Mouse (Mus musculus) hindbrain, embryonic 11.5 days (tissue): ENCODE measurements at regions not wholly inside any gene's neighbourhood (a gene's known extent, or its start where the extent isn't known, plus 50 kb on each side); places are given as distances from the start of the nearest gene placed in this dataset.

ENCODE experiments used
- ATAC-seq: fragments of 200-750 bp; cut with Nextera tagmentation; 2 replicates; pipeline ENCODE4 v1.8.0; 2017; ENCODE audit warnings: mild to moderate bottlenecking, moderate TSS enrichment, moderate library complexity; ENCODE audit not compliant: low FRiP score
- DNase-seq: peaks from one replicate; pipeline ENCODE4 v3.0.0-alpha.2; 2015; ENCODE audit warnings: low spot score
- H3K27ac ChIP-seq: fragments of 300-500 bp; sonication (generic); 2 replicates; pipeline ENCODE4 v1.5.1; 2014; ENCODE audit warnings: mild to moderate bottlenecking, low read depth, low read length
- H3K27me3 ChIP-seq: fragments of 300-500 bp; sonication (generic); 2 replicates; pipeline ENCODE4 v1.6.1; 2014; ENCODE audit warnings: mild to moderate bottlenecking, low read length, moderate library complexity, mixed read lengths; ENCODE audit not compliant: control insufficient read depth, insufficient read depth
- H3K36me3 ChIP-seq: fragments of 300-500 bp; sonication (generic); 2 replicates; pipeline ENCODE4 v1.6.1; 2014; ENCODE audit warnings: mild to moderate bottlenecking, low read length, moderate library complexity, mixed read lengths; ENCODE audit not compliant: control insufficient read depth, insufficient read depth
- H3K4me1 ChIP-seq: fragments of 300-500 bp; sonication (generic); replicated peaks from 2 replicates; pipeline ENCODE4 v1.6.1; 2014; ENCODE audit warnings: low read length, mixed read lengths; ENCODE audit not compliant: control insufficient read depth, insufficient read depth
- H3K4me2 ChIP-seq: fragments of 300-500 bp; sonication (generic); replicated peaks from 2 replicates; pipeline ENCODE4 v1.6.1; 2014; ENCODE audit warnings: mild to moderate bottlenecking, low read depth, low read length
- H3K4me3 ChIP-seq: fragments of 300-500 bp; sonication (generic); 2 replicates; pipeline ENCODE4 v1.5.1; 2014; ENCODE audit warnings: low read depth, low read length
- H3K9ac ChIP-seq: fragments of 300-500 bp; sonication (generic); 2 replicates; pipeline ENCODE4 v1.6.1; 2014; ENCODE audit warnings: low read depth, low read length
- H3K9me3 ChIP-seq: fragments of 300-500 bp; sonication (generic); 2 replicates; pipeline ENCODE4 v1.6.1; 2016; ENCODE audit warnings: low read length; ENCODE audit not compliant: control insufficient read depth
- WGBS: fragments of 180-500 bp; shearing (Covaris S2); extraction: QIAGEN DNeasy Blood & Tissue Kit; methylation state at CpG from one replicate; pipeline ENCODE4 v1.1.7; 2014; 5-methylcytosine and 5-hydroxymethylcytosine counted together

DNA sequence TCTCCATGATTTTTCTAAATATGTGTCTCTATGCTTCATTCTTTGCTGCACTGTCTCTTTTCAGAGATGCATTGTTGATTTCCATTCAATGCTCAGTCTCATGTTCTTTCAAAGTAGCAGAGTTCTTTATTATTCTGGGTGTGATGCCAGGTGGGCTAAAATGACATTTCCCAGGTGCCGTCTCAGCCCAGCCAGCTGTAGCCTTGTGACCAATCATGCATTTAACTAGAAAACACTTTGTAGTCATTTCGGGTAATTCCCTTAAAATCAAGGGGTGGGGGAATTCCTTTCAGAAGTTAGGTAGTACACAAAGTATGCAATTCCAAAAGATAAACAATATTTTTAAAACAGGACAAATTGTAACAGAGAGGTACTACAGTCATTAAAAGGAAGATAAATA lies 70.2 kb upstream of the Slc13a1 start:
- no peak for ATAC-seq
- H3K9ac ChIP-seq, result no peak overlapping the region
- H3K4me3 ChIP-seq, result no peak overlapping the region
- no peak for DNase-seq
- no peaks in the 10 kb centered on the region for H3K4me1 ChIP-seq
- no peaks in the 10 kb centered on the region for H3K36me3 ChIP-seq
- H3K9me3 ChIP-seq, result no peaks in the 10 kb centered on the region
- WGBS, result 77% methylated on average over 2 of the region's 2 CpGs
- no peak overlapping the region for H3K27ac ChIP-seq
- H3K27me3 ChIP-seq, result no peaks in the 10 kb centered on the region
- H3K4me2 ChIP-seq, result no peak overlapping the region

DNA sequence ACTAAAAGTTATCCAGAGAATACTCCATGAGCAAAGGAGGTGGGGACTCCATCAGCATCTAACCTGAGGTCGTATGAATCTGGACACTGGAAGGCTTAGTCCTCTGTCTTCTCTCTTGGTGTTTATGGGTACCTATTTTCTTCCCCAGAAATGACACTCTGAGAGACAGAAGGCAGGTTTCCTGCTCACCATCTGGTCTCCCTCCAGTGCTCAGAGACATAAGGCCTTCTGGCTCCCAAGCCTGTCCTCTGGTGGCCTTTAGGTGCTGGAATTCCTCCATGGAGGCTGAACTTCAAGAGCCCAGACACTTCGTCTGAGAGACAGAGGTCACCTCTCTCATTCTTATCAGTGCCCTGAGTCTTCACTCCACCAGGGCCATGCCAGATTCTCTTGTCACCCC lies 65.7 kb upstream of the Slc13a1 start:
- Histone ChIP-seq H3K9me3 (no peaks in the 10 kb centered on the region), H3K36me3 (no peaks in the 10 kb centered on the region), H3K27me3 (no peaks in the 10 kb centered on the region), H3K4me1 (no peaks in the 10 kb centered on the region), H3K27ac (no peak overlapping the region), H3K9ac (no peak overlapping the region), H3K4me3 (no peak overlapping the region), H3K4me2 (no peak overlapping the region)
- no peak for ATAC-seq
- DNase-seq, result no peak
- WGBS, result 82% methylated on average over 2 of the region's 2 CpGs

DNA sequence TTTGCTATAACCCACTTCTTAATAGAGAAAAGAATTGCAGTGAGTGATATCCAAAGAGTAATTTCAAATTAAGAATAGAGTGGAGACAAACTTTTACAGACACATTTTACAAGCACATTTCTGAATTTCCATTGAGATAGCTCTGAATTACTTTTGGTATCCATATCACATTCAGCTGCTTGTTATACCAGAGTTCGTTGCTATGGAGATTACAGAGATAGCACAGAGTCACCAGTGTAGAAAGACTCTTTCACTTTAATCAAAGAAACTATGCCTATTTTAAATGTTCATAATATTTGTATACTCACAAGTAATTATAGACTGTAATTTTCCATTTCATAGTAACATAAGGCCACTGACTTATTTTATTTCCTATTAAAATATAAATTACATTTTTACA lies 52.7 kb upstream of the Slc13a1 start:
- no peaks in the 10 kb centered on the region for H3K9me3 ChIP-seq
- no peak overlapping the region for H3K4me3 ChIP-seq
- H3K4me2 ChIP-seq, result no peak overlapping the region
- no peaks in the 10 kb centered on the region for H3K36me3 ChIP-seq
- no peaks in the 10 kb centered on the region for H3K4me1 ChIP-seq
- ATAC-seq (no peak), DNase-seq (no peak)
- no peak overlapping the region for H3K27ac ChIP-seq
- no peaks in the 10 kb centered on the region for H3K27me3 ChIP-seq
- H3K9ac ChIP-seq, result no peak overlapping the region
- WGBS, result 88% methylated on average over 1 of the region's 1 CpGs

DNA sequence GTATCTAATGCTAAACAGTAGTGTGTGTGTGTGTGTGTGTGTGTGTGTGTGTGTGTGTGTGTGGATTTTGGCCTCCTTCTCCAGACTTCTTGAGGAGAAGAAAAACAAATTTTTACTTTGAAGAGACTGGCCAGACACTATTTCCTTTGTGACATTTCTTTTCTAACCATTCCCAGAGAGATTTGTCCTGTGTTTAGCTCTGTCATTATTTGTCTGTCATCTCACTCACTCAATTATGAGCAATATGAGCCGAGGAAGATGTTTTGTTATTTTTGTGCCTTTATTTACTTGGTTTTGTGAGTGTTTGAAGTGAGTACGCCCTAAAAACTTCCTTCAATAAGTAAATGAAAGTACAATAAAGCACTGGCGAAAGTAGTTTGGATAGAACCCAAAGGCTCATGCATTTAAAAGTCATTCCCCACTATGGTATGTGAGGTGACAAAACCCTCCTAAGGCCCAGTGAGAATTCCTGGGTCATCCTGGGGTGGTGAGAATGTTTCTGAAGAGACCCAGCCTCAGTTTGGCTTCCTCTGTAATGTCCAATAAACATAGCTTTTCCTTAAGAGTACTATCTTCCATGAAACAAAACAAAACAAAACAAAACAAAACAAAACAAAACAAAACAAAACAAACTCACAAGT lies 52.1 kb upstream of the Slc13a1 start:
- WGBS, result 73% methylated on average over 3 of the region's 3 CpGs
- Histone ChIP-seq H3K4me2 (no peak overlapping the region), H3K4me3 (no peak overlapping the region), H3K4me1 (no peaks in the 10 kb centered on the region), H3K27ac (no peak overlapping the region), H3K36me3 (no peaks in the 10 kb centered on the region), H3K9ac (no peak overlapping the region), H3K27me3 (no peaks in the 10 kb centered on the region), H3K9me3 (no peaks in the 10 kb centered on the region)
- no peak for ATAC-seq
- DNase-seq, result no peak
